Mouse (Mus musculus): Measurements from ENCODE around the gene Plscr2. TPM values are rescaled to one million over a fixed set of nuclear protein-coding genes. Genes with fewer than 3 reads are reported as not detected.

The Plscr2 gene
- 1 to 10 TPM; 1.6 to 1.7 TPM for total RNA-seq (2021)
- long read RNA-seq, experiment 1, partial matches to known transcripts, result 0 of 1 reads
- long read RNA-seq, experiment 1, other reads (novel, unspliced or antisense), result 0 of 1 reads
- long read RNA-seq, experiment 2, partial matches to known transcripts, result 0 of 2 reads
- long read RNA-seq, experiment 2, other reads (novel, unspliced or antisense), result 0 of 2 reads

DNA sequence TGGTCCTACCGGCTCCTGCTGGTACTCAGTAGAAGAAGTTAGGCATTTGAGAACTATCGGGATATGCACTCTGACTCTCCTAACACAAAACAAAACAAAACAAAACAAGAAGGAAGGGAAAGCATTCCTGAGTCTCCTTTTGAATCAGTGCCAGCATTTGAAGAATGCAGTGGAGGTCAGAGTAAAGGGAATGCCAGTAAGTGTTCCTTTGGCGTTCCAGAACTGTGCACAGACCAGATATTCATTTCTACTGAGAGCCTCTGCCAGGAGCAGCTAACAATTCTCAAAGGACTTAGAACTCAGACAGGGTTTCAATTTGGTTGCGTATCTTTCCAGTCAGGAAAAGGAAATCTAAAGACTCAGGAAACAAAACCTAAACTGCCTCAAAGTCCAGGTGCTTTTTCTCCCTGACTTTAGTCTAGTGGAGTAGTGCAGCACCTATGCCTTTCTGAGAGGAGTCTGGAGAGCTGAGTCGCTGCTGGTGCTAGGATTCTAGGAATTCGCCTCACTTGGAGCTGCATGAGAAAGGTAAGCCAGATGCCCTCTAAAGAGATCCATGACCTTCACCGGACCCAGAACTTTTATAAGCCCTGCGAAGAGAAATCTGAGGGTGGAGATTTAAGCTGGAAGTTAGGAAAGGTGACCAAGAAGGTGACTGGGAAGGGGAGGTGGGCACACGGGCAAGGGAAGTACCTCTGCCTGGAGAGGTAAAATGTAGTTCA, at the start of gene Plscr2:
Gene Plscr2 (plus strand): TSS at position 117 of the 722 bp plus-strand sequence.
- DNase-seq (ENCODE audit: low spot score), result peak; percentile 40

DNA sequence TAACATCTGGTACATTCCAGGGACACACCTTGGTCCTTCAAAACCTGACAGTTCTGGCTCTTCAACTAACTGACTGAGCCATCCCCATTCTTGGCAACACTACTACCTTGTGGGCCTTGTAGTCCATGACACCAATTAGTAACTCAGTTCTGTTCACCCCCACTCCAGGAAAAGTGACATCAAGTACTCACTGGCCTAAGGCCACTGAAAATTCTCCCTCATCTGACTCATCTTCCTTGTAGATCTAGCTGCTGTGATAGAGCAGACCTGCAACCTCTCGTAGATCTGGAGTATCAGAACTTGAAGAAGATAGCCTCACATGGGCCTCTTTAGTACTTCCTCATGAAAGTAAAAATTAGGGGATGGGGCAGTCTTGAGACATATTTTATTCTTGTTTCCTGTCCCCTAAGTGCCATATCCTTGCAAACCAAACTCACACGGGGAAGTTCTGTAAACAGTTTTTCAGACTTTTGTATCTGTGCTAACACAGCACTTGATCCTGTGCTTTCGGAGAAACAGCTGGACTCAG, 49.2 kb upstream of the Plscr2 start:
- no peak for DNase-seq (ENCODE audit: low spot score)

DNA sequence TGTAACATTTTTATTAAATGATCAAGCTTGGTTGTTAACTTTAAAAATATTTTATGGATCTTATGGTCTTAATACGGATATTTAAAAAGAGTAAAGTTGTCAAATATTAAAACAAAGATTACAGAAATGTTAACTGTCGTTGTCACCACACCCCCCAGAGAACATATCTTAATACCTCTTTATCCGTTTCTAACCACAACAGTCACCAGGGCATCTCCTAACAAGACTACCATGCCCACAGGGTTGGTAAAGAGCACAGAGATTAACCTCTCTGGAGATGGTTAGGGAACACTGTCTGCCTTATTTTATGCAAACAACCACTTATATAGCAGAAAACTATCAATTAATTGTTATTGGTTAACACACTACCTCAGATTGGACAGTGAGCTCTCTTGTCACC, 48.6 kb upstream of the Plscr2 start:
- DNase-seq (ENCODE audit: low spot score), result no peak

DNA sequence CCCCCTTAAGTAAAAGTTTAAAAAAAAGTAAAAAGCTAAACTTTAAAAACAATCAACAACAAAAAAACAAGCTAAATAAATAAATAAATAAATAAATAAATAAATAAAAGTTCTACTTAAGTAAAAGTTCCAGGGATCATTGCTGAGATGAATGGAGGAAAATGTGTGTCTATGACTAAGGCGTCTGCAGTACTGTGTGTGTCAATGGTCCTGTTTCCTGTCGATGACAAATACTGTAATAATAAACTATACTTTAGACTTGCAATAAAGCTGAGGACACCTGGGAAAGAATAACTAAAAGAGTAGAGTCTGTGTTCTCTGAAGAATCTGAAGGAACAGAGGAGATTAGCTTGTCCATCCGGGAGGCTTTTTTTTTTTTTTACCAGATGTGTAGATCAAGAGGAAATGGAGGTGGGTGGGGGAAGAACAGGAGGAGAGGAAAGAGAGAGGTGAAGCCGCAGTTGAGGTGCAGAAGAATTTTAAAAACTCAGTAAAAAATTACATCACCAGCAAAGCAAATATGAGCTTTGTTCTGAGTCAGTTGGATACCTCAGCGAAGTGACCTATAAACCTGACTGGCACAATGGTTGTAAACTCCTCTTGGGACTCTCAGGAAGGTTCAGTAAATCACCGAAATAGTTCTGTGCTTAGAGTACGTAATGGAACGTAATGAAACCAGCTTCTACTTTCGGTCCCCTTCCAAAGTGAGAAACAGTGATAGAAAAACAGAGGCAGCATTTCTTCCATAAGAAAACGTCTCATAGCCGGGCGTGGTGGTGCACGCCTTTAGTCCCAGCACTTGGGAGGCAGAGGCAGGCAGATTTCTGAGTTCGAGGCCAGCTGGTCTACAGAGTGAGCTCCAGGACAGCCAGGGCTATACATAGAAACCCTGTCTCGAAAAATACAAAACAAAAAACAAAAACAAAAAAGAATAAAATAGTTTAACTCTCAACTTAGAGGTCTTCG, 46.3 kb upstream of the Plscr2 start:
- no peak for DNase-seq (ENCODE audit: low spot score)

DNA sequence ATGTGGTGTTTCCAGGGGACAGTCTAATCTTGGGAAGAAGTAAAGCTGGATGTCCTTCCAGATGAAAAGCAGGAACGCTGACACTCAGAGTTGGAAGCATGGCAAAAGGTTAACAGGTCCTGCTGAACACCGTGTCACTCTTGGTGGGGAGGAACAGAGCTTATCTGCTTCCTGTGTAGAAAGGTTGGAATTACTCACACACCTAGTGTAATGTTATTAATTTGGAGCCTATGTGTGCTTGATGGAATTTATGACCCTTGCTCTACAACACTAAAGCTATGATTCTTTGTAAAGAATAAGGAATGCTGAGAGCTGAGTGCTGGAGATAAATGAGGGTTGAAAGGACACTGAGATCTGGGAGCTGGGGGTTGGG, 45.6 kb upstream of the Plscr2 start:
- no peak for DNase-seq (ENCODE audit: low spot score)

DNA sequence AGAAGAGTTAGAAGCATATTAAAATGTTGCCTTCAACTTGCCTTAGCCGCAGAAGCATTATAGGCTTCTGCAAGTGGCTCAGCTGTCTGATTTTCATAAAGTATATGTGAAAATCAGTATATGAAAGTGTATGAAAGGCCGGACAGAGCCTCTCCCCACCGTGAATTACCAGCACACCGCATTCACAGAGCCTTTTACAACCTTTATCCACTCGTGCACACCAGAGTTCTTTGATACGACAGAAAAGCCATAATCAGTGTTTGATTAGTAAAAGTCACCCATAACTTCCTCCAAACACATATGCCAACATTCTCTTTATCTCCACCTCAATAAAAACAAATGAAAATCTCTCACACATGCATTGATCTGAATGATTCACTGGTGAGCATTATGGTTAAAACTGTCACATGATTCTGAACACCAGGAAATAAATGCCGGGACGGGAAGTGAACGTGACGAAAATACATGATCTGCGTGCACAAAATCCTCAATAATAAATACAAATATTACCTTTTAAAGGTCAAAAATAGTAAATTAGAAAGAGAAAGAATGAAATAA, 40.4 kb upstream of the Plscr2 start:
- DNase-seq (ENCODE audit: low spot score), result no peak

DNA sequence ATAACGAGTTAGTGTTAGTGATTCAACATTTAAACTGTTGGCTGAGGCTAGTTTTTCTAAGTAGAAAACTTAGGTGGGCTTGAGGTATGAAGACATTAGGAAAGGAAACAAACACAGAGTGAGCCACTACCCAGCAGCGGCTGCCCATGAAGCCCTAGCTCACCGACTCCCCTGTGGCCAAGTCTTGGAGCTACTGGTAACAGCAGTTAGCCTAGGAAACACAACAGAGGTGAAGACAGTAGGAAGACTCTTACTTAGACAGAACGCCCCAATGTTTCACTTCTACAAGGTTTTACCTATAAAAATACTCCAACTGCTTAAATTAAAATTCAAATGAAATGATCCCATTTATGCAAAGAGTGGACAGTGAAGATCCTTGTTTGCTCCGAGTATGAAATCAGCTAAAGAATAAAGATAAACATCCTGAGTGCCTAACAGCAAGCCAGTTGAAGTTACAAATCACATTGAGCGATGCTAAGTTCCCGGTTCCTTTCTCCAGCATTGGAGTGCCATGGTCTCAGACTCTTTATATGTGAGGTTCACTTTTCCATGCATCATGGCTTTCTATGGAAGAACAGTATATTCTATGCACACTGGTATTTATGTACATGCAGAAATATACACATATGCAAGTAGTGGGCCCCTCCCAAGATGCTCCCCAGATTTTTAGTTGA, 26.5 kb upstream of the Plscr2 start:
- no peak for DNase-seq (ENCODE audit: low spot score)

DNA sequence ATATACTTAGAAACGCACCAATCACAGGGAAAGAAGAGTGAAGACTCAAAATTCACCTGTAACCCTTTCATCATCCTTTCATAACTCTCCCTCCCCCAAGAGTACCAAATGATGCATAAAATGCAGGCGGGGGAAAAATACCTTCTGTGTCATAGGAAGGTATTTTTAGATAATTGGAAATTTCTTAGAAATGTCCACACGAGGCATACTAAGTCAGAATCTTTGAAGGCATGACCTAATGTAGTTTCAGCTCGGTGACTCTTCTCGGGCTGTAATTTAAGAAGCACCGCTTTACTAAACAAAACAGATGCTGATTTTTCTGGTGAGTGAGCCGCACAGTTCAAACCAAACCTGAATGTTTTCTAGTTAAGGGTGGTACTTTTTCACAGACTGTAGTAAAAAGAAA, 26.0 kb upstream of the Plscr2 start, which contains the start of gene Plscr1:
Gene Plscr1 (plus strand): TSS at position 304 of the 406 bp plus-strand sequence.
- no peak for DNase-seq (ENCODE audit: low spot score)

DNA sequence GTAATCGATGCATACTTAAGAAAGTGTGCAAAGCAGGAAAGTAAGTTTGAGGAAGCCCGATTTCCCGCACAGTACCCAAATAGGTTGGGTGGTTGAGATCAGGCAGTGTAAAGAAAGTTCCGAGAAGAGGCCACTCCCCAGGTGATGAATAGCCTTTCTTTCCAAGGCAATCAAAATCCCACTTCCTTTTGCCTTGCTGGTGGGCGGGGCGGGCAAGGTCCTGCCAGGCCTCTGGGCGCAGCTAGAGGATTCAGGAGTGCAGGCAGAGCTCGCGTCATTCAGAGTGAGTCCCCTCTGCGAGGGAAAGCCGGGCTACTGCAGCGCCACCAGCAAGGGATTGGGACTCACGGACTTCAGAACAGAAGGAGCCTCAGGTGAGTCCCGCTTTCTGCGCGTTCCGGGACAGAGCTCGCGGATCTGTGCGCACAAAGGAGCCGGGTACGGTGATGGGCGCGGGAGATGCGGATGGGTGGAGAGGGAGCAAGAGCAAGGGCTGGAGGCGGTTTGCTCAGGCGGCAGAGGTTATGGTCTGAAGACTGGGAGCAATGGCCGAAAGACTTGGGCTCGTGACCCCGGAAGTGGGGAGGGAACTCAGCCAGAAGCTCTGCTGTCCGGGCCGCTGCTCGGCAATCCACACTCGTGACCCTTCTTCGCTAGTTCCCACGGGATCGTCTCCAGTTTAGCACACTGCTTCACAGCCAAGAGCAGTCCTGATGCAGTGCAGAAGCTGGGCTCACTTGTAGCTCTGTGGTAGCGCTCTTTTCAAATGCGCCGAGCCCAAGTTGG, 25.2 kb upstream of the Plscr2 start:
- peak; percentile 82 for DNase-seq (ENCODE audit: low spot score)

DNA sequence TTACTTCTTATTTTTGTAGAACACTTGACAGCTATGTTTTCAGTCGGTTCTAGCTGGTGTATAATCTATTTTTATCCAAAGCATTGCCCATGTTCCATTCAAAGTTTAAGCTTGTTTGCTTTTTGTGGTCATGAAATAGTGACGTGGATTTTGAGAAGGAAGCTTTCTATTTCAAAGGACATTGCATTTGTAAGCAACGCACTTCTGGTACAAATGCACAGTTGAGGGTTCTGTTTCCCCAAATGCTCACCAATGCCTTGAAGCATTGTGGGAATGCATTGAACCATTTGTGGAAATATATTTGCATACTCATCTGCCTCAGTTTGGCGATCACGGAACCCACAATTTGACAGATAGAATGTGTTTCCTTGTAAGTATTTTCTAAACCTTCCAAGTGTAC, 22.7 kb upstream of the Plscr2 start:
- no peak for DNase-seq (ENCODE audit: low spot score)

DNA sequence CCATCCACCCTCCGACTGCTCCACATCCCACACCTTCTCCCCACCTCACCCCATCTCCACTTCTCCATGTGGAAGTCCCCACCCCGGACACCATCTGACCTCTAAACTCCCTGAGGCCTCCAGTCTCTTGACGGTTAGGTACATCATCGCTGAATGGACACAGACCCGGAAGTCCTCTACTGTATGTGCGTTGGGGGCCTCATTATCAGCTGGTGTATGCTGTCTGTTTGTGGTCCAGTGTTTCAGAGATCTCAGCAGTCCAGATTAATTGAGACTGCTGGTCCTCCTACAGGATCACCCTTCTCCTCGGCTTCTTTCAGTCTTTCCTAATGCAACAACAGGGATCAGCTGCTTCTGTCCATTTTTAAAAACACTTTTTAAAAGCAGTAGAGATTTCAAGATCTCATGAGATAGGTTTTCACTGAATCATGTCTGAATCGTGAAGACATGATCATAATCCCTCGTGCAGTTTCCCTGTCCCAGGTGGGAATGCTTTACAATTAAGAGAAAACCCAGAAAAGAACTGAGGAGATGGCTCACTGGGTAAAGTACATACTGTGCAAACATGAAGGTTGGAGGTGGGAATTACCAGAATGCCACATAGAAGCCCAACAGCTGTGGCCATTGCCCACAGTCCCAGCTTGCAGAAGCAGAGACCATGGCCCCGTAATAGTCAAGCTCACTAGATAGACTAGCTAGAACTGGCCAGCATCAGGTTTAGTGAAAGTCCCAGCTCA, 21.6 kb upstream of the Plscr2 start:
- DNase-seq (ENCODE audit: low spot score), result no peak

DNA sequence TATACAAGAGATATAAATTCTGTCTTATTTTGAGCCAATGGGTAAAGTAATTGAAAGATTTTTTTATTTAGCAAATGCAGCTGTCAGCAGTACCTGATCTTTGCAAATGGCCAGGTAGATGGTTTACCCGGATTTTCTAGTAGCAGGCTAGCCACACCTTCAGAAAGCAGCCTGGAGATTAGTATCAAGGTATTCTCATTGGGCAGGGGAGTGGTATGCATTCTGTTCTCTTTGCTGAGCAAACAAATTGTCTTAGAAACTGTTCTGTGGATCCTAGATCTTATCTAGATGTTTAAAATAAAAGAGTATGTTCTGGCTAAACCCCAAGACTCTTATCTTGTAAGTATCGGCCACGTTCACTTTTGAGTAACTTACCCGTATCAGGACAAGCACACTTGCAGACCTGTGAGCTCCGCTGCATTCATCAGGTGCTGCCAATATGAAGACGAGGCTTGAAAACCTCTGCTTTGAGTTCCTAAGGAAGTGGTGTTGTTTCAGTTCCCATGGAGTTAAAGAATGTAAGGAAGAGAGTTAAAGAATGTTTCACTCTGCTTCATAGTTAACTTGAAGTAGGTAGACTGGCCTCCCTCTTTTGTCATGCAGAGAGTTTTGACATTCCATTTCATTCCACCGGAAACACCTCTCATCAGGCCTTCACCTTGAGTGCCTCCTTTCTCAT, 14.8 kb upstream of the Plscr2 start:
- DNase-seq (ENCODE audit: low spot score), result no peak

DNA sequence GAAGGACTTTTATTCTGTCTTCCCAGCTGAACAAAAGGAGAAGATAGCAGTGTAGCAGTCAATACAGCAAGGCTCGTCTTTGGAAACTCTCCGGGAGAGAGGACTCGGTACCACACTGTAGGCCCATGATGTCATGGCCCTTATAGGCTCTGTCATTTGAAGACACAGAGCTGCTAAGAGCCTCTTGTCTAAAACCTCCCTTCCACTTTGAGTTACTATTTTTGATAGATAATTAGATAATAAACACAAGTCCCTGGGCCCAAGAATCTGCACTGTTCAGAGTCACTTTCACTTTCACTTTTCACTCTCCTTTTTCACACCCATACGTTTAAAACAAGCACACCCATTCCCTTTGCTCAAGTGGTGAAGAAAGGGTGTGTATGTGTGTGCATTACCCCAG, 9.7 kb upstream of the Plscr2 start:
- no peak for DNase-seq (ENCODE audit: low spot score)

DNA sequence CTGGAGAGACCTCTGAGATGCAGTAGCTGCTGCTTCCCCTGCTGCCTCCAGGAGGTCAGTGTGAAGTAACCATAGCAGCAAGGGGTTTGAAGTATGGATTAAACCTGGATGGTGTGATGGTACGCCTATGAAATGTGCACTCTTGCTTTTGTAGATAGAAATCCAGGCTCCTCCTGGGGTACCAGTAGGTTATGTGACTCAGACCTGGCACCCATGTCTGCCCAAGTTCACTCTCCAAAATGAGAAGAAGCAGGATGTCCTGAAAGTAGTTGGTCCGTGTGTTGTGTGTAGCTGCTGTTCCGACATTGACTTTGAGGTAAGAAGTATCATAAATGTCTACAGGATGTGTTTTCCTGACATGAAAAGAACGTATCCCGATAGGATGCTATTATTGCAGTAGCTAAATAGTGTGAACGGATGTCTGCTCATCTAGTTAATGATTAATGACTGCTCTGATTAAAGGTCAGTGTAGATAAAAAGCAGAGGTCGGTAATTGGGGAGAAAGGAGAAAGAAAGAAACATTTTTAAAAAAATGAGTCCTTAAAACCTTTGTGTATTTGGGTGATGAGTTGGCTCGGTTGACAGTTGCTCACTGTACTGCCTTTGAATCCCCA, 8.7 kb upstream of the Plscr2 start:
- no peak for DNase-seq (ENCODE audit: low spot score)

DNA sequence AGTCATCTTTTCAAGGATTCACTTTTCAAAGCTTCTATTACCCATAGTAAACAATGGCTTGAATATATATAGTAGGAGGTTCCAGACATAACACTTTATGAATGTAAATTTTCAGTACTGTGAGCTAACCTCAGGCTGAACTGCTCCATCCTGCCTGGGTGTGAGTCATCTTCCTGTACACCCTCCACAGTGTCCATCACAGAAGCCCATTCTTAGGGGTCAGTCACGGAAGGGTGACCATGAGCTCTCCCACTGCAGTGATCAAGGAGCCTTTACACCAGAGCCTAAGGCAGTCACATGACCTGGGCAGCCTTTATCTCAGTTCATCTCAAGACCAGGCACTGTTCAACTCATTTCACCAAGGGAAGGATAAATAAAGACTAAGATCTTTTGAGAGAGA, 7.7 kb upstream of the Plscr2 start:
- no peak for DNase-seq (ENCODE audit: low spot score)

DNA sequence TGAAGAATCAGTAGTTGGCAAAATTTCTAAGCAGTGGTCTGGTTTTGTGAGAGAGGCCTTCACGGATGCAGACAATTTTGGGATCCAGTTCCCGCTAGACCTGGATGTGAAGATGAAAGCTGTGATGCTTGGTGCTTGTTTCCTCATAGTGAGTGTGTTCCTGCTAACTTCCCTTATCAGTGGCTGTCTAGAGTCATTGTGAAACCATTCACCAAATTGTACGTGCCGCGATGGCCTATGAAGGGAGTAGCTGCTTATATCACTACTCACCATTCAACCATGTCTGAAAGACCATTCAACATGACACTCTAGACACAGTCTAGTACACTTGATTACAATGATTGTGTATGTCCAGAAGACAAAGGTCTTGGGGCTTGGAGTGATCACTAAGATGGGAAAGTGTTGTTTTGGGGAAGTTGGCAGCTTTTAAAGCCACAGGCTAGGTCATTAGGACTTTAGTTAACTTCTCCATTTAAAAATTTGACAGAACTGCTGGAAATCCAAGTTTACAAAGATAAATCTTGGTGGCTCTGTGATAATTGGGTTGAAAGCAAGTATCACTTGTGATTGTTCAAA, 5.5 kb upstream of the Plscr2 start:
- no peak for DNase-seq (ENCODE audit: low spot score)

DNA sequence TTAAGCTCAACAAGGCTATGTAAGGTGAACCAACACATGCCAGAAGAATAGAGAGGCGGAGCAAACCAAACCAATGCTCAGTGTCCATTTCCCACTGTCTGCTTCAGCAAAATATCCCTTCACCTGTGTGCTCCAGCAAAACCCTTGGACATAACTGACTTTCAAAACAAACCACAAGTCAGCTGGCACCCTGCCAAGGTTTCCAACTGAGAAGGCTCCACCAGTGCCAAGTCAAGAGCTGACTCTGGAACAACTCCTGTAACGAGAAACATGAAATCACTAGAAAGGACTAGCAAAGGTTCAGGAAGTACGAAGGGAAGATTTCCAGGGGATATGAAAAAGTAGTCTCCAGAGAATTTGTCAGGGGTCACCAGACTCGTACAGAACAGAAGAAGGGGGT, 4.5 kb upstream of the Plscr2 start:
- peak; percentile 72 for DNase-seq (ENCODE audit: low spot score)

DNA sequence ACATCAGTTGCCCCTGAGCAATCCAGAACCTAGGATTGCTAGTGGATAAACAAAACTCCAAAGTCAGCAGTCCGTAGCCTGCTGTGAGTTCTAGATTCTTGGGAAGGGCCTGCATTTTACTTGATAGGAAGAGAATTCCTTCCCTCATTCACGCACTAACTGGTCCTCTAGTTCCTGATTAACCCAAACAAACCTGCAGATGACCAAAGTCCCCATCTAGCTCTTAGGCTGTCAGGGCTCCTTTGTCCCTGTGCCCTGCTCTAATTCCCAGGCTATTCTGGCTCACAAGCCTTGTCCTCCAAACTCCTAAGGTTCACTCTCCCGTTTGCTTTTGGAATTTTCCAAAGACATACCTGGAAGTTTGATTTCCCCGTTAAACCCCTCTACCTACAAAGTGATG, 2.8 kb upstream of the Plscr2 start:
- DNase-seq (ENCODE audit: low spot score), result no peak
